Mouse (Mus musculus) lung, postnatal 0 days (tissue): ENCODE data around the gene Tcte1.

Experiments
- CTCF ChIP-seq: IDR thresholded peaks from 2 replicates; pipeline ENCODE4 v1.5.1; 2016; ENCODE audit warnings: antibody characterized with exemption, mild to moderate bottlenecking
- EP300 ChIP-seq: IDR thresholded peaks from 2 replicates; pipeline ENCODE4 v1.6.1; 2016; ENCODE audit warnings: antibody characterized with exemption, mild to moderate bottlenecking, control low read depth

DNA sequence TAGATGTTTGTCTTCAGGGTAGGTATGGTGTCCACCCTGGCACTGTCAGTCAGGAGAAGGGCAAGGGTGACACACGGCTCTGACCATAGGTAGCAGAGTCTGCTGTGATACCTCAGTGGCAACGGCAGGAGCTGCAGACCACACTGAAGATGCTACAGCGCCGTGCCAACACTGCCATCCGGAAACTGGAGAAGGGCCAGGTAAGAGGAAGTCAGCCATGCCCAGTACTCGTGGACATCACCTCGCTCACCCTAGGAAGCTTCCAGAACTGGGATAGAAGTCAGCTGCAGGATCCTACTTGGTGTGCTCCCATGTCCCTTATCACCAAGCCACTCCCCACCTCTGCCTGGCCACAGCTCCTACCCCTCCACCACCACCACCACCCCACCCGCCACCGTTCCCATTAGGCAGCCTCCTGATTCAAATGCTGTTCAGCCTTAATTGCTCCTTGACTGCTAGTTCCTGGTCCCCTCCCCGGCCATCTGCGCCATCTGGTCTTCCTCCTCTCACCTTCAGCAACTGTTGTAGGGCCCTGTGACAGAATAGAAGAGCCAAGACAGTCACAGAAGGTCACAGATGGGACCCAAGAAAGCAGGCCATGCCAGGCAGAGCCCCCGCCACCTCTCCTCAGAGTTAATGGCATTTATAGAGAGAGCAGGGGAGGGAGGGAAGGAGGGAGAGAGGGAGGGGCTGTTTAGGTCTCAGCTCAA, 4.3 kb upstream of the Tcte1 start:
- TF ChIP-seq EP300 (no peak), CTCF (no peak)
